8 mouse cellular contexts compared by ENCODE assay signal in the genomic region with DNA sequence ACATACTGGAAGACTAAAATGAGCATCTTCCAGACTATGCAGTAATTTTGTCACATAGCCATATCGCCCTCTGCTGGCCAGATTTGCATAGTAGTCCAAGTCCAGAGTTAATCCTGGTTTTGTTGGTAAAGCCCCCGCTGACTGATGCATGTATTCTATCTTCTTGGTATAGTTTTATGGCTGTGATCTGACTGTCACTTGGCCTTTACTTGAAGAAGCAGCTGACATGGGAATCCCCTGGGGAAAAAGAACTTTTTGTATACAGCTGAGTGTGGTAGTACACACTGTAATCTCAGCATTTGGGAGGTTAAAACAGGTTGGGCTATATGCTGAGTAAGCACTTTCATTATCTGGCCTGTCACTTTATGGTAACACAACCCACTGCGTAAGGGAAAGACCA. TPM values are rescaled to one million over a fixed set of nuclear protein-coding genes. Genes with fewer than 3 reads are reported as not detected.
DNase-seq lines count a peak whose midpoint lies in the region; ATAC-seq lines count a peak whose summit lies in the region.

No protein-coding gene starts in this region.

- H3K4me3 ChIP-seq in heart, embryonic 11.5 days (ENCODE audit: low read depth, low read length), result no peak overlapping the region
- H3K4me3 ChIP-seq in intestine, embryonic 16.5 days (ENCODE audit: low read length), result no peak overlapping the region
- H3K4me3 ChIP-seq in midbrain, embryonic 12.5 days, result no peak overlapping the region

- no peak overlapping the region for H3K4me2 ChIP-seq in heart, embryonic 11.5 days
- no peak overlapping the region for H3K4me2 ChIP-seq in intestine, embryonic 16.5 days (ENCODE audit: low read depth, low read length)
- H3K4me2 ChIP-seq in midbrain, embryonic 12.5 days (replicated peaks), result no peak overlapping the region

- peak; percentile 93 for DNase-seq in heart, adult 11 months
- DNase-seq in cerebellum, postnatal 14 days, result peak; percentile 88 to 91
- peak; percentile 62 to 65 for DNase-seq in gastrocnemius, adult 8-10 months (ENCODE audit: low spot score in 2 of 2)
- peak; percentile 57 to 79 for DNase-seq in left cerebral cortex, postnatal 36 days (ENCODE audit: low spot score in 2 of 2)
- DNase-seq in spleen, postnatal 10 days (ENCODE audit: low spot score in 2 of 2), result peak; percentile 74 to 88

- H3K27ac ChIP-seq in heart, embryonic 11.5 days (ENCODE audit: low read depth, low read length), result no peak overlapping the region
- H3K27ac ChIP-seq in intestine, embryonic 16.5 days (ENCODE audit: low read length), result no peak overlapping the region
- no peak overlapping the region for H3K27ac ChIP-seq in midbrain, embryonic 12.5 days (replicated peaks)

- no peaks in the 10 kb centered on the region for H3K9me3 ChIP-seq in heart, embryonic 11.5 days (replicated peaks; ENCODE audit: control insufficient read depth, low read length)
- no peaks in the 10 kb centered on the region for H3K9me3 ChIP-seq in intestine, embryonic 16.5 days (ENCODE audit: control insufficient read depth, low read length)
- H3K9me3 ChIP-seq in midbrain, embryonic 12.5 days, result no peaks in the 10 kb centered on the region

- intact Hi-C loops in left cerebral cortex, postnatal 36 days (cut with DNase I), result loop anchor here (5.0 kb wide), 1 partner anchor 33 kb away; no protein-coding TSS in a partner anchor

- H3K36me3 ChIP-seq in heart, embryonic 11.5 days (ENCODE audit: control insufficient read depth, insufficient read depth, low read length), result no peaks in the 10 kb centered on the region
- H3K36me3 ChIP-seq in intestine, embryonic 16.5 days (ENCODE audit: control insufficient read depth, insufficient read depth, low read length), result no peaks in the 10 kb centered on the region
- no peaks in the 10 kb centered on the region for H3K36me3 ChIP-seq in midbrain, embryonic 12.5 days

- no peaks in the 10 kb centered on the region for H3K4me1 ChIP-seq in heart, embryonic 11.5 days (ENCODE audit: control insufficient read depth, insufficient read depth, low read length)
- no peaks in the 10 kb centered on the region for H3K4me1 ChIP-seq in intestine, embryonic 16.5 days (ENCODE audit: control insufficient read depth, insufficient read depth, low read length)
- no peaks in the 10 kb centered on the region for H3K4me1 ChIP-seq in midbrain, embryonic 12.5 days

- no peak for ATAC-seq in heart, embryonic 11.5 days (replicated peaks; ENCODE audit: insufficient number of reproducible peaks, low FRiP score, low TSS enrichment)
- ATAC-seq in intestine, embryonic 16.5 days, result peak; percentile 59; the same call in 1 of the 2 replicates
- peak; percentile 64 for ATAC-seq in midbrain, embryonic 12.5 days (ENCODE audit: low FRiP score, low read depth)

- no peaks in the 10 kb centered on the region for H3K27me3 ChIP-seq in heart, embryonic 11.5 days (ENCODE audit: control insufficient read depth, insufficient read depth, low read length)
- H3K27me3 ChIP-seq in intestine, embryonic 16.5 days (replicated peaks; ENCODE audit: control insufficient read depth, insufficient read depth, low read length), result no peaks in the 10 kb centered on the region
- H3K27me3 ChIP-seq in midbrain, embryonic 12.5 days, result no peaks in the 10 kb centered on the region

- H3K9ac ChIP-seq in heart, embryonic 11.5 days (ENCODE audit: low read depth, low read length), result no peak overlapping the region
- H3K9ac ChIP-seq in intestine, embryonic 16.5 days (ENCODE audit: low read depth, low read length), result no peak overlapping the region
- H3K9ac ChIP-seq in midbrain, embryonic 12.5 days (replicated peaks), result no peak overlapping the region

- WGBS in heart, embryonic 11.5 days (ENCODE audit: insufficient replicate concordance), result 27% methylated on average over 3 of the region's 3 CpGs
- 22% methylated on average over 3 of the region's 3 CpGs for WGBS in intestine, embryonic 16.5 days
- WGBS in midbrain, embryonic 12.5 days, result 32% methylated on average over 3 of the region's 3 CpGs

RNA-seq across cellular contexts. Expression of a gene that starts 5.6 kb away (rescaled TPM):
- polyA plus RNA-seq in heart, embryonic 11.5 days (2014; fragmentation: Nextera tagmentation; extraction: Ambion mirVana), result 5.9 and 8.7 TPM in 2 replicates
- total RNA-seq in gastrocnemius, adult 8-10 months (2022), result 10 to 100 TPM; 27.2 to 48.0 (median 33.1) TPM
- polyA plus RNA-seq in intestine, embryonic 16.5 days (2015; fragmentation: Nextera tagmentation; extraction: Ambion mirVana), result 5.8 and 6.2 TPM in 2 replicates
- 100 to 1,000 TPM; 188 to 200 TPM for total RNA-seq in left cerebral cortex, postnatal 36 days (2021)
- polyA plus RNA-seq in midbrain, embryonic 12.5 days (2016; fragmentation: Nextera tagmentation; extraction: Ambion mirVana), result 58.2 TPM in 2 replicates

RNA-seq across cellular contexts. Expression of a gene that starts 49.5 kb away (rescaled TPM):
- 68.9 and 70.6 TPM in 2 replicates for polyA plus RNA-seq in heart, embryonic 11.5 days (2014; fragmentation: Nextera tagmentation; extraction: Ambion mirVana)
- total RNA-seq in gastrocnemius, adult 8-10 months (2022), result 100 to 1,000 TPM; 283 to 320 (median 303) TPM
- polyA plus RNA-seq in intestine, embryonic 16.5 days (2015; fragmentation: Nextera tagmentation; extraction: Ambion mirVana), result 52.9 and 54.1 TPM in 2 replicates
- total RNA-seq in left cerebral cortex, postnatal 36 days (2021), result 100 to 1,000 TPM; 134 to 144 TPM
- polyA plus RNA-seq in midbrain, embryonic 12.5 days (2016; fragmentation: Nextera tagmentation; extraction: Ambion mirVana), result 140 and 155 TPM in 2 replicates
